Mouse (Mus musculus): Measurements from ENCODE around the gene Opn1sw. TPM values are rescaled to one million over a fixed set of nuclear protein-coding genes. Genes with fewer than 3 reads are reported as not detected.
"Not testable (repeated sequence)": the region's sequence is repeated elsewhere in the genome, so short reads cannot be mapped to it uniquely, and the experiment has no call there.

Gene Opn1sw
- polyA plus RNA-seq, 1 experiment from 2014 or later: 0.48 TPM

- H3K4me2 ChIP-seq (ENCODE audit: low read depth, low read length): no peak overlapping the region
- no peaks in the 10 kb centered on the region for H3K27me3 ChIP-seq (ENCODE audit: control insufficient read depth, insufficient read depth, low read depth, low read length)
- no peak for ATAC-seq (ENCODE audit: low read depth)
- H3K9ac ChIP-seq (ENCODE audit: low read length): no peak overlapping the region
- no peak overlapping the region for H3K4me3 ChIP-seq (ENCODE audit: low read length)
- H3K36me3 ChIP-seq (ENCODE audit: control insufficient read depth, insufficient read depth, low read length): peaks cover 25% of the 10 kb centered on the region
- no peak overlapping the region for H3K27ac ChIP-seq (ENCODE audit: low read length)
- no peaks in the 10 kb centered on the region for H3K4me1 ChIP-seq (replicated peaks; ENCODE audit: control insufficient read depth, insufficient read depth, low read length)
- H3K9me3 ChIP-seq (ENCODE audit: control insufficient read depth, low read length): no peaks in the 10 kb centered on the region
- WGBS: 91% methylated on average over 3 of the region's 3 CpGs
These were observed 28.9 kb downstream of the Opn1sw start for GRCm38 (mm10) chr6:29359386-29359785.

GRCm38 (mm10) chr6:29352816-29353215 is 35.5 kb downstream of the Opn1sw start:
- H3K9ac ChIP-seq (ENCODE audit: low read length): no peak overlapping the region
- H3K36me3 ChIP-seq (ENCODE audit: control insufficient read depth, insufficient read depth, low read length): peaks cover 11% of the 10 kb centered on the region
- 36% methylated on average over 5 of the region's 5 CpGs for WGBS
- H3K27me3 ChIP-seq (ENCODE audit: control insufficient read depth, insufficient read depth, low read depth, low read length): no peaks in the 10 kb centered on the region
- H3K27ac ChIP-seq (ENCODE audit: low read length): no peak overlapping the region
- no peak overlapping the region for H3K4me3 ChIP-seq (ENCODE audit: low read length)
- H3K4me1 ChIP-seq (replicated peaks; ENCODE audit: control insufficient read depth, insufficient read depth, low read length): peaks cover 10% of the 10 kb centered on the region
- H3K4me2 ChIP-seq (ENCODE audit: low read depth, low read length): no peak overlapping the region
- no peak for ATAC-seq (ENCODE audit: low read depth)
- no peaks in the 10 kb centered on the region for H3K9me3 ChIP-seq (ENCODE audit: control insufficient read depth, low read length)

GRCm38 (mm10) chr6:29351613-29352012 is 36.7 kb downstream of the Opn1sw start:
- Histone ChIP-seq H3K27me3 (ENCODE audit: control insufficient read depth, insufficient read depth, low read depth, low read length) (no peaks in the 10 kb centered on the region), H3K4me1 (replicated peaks; ENCODE audit: control insufficient read depth, insufficient read depth, low read length) (peaks cover 14% of the 10 kb centered on the region), H3K36me3 (ENCODE audit: control insufficient read depth, insufficient read depth, low read length) (peaks cover 3% of the 10 kb centered on the region; the same call in 1 of the 2 replicates), H3K4me3 (ENCODE audit: low read length) (no peak overlapping the region), H3K9me3 (ENCODE audit: control insufficient read depth, low read length) (no peaks in the 10 kb centered on the region), H3K4me2 (ENCODE audit: low read depth, low read length) (no peak overlapping the region), H3K27ac (ENCODE audit: low read length) (no peak overlapping the region), H3K9ac (ENCODE audit: low read length) (no peak overlapping the region)
- ATAC-seq (ENCODE audit: low read depth): no peak

GRCm38 (mm10) chr6:29348371-29348724 is 39.9 kb downstream of the Opn1sw start:
- Histone ChIP-seq H3K4me3 (ENCODE audit: low read length) (peak overlapping the region; percentile 99), H3K4me2 (ENCODE audit: low read depth, low read length) (peak overlapping the region; percentile 61), H3K9ac (ENCODE audit: low read length) (peak overlapping the region; percentile 97), H3K27ac (ENCODE audit: low read length) (peak overlapping the region; percentile 85), H3K36me3 (ENCODE audit: control insufficient read depth, insufficient read depth, low read length) (no peaks in the 10 kb centered on the region), H3K9me3 (ENCODE audit: control insufficient read depth, low read length) (no peaks in the 10 kb centered on the region), H3K4me1 (replicated peaks; ENCODE audit: control insufficient read depth, insufficient read depth, low read length) (peaks cover 14% of the 10 kb centered on the region), H3K27me3 (ENCODE audit: control insufficient read depth, insufficient read depth, low read depth, low read length) (no peaks in the 10 kb centered on the region)
- ATAC-seq (ENCODE audit: low read depth): peak; percentile 6
- WGBS: under 1% methylated on average over 15 of the region's 15 CpGs

GRCm38 (mm10) chr6:29347665-29348370 is 40.5 kb downstream of the Opn1sw start, which contains the start of gene Calu:
Gene Calu (plus strand): TSS chr6:29348069.
- Histone ChIP-seq H3K9ac (ENCODE audit: low read length) (peak within 1 kb of the TSS; percentile 97), H3K4me1 (replicated peaks; ENCODE audit: control insufficient read depth, insufficient read depth, low read length) (peaks cover 14% of the 10 kb centered on the region), H3K36me3 (ENCODE audit: control insufficient read depth, insufficient read depth, low read length) (no peaks in the 10 kb centered on the region), H3K4me3 (ENCODE audit: low read length) (peak within 1 kb of the TSS; percentile 99), H3K27me3 (ENCODE audit: control insufficient read depth, insufficient read depth, low read depth, low read length) (no peaks in the 10 kb centered on the region), H3K27ac (ENCODE audit: low read length) (peak within 1 kb of the TSS; percentile 85), H3K9me3 (ENCODE audit: control insufficient read depth, low read length) (no peaks in the 10 kb centered on the region), H3K4me2 (ENCODE audit: low read depth, low read length) (peak within 1 kb of the TSS; percentile 61)
- peak; percentile 99 for ATAC-seq (ENCODE audit: low read depth)
- under 1% methylated on average over 55 of the region's 55 CpGs for WGBS

- Histone ChIP-seq H3K27me3 (ENCODE audit: control insufficient read depth, insufficient read depth, low read depth, low read length) (no peaks in the 10 kb centered on the region), H3K9ac (ENCODE audit: low read length) (peak overlapping the region; percentile 97), H3K4me3 (ENCODE audit: low read length) (peak overlapping the region; percentile 99), H3K27ac (ENCODE audit: low read length) (peak overlapping the region; percentile 85), H3K4me2 (ENCODE audit: low read depth, low read length) (peak overlapping the region; percentile 61), H3K9me3 (ENCODE audit: control insufficient read depth, low read length) (no peaks in the 10 kb centered on the region), H3K4me1 (replicated peaks; ENCODE audit: control insufficient read depth, insufficient read depth, low read length) (peaks cover 14% of the 10 kb centered on the region), H3K36me3 (ENCODE audit: control insufficient read depth, insufficient read depth, low read length) (no peaks in the 10 kb centered on the region)
- ATAC-seq (ENCODE audit: low read depth): no peak
- WGBS: 19% methylated on average over 7 of the region's 7 CpGs
These were observed 41.1 kb downstream of the Opn1sw start for GRCm38 (mm10) chr6:29347189-29347588.

- not testable (repeated sequence) for ATAC-seq (ENCODE audit: low read depth); H3K36me3 ChIP-seq (ENCODE audit: control insufficient read depth, insufficient read depth, low read length); H3K27ac ChIP-seq (ENCODE audit: low read length)
These were observed 41.8 kb downstream of the Opn1sw start for GRCm38 (mm10) chr6:29346512-29346911.

GRCm38 (mm10) chr6:29329514-29329913 is 58.8 kb downstream of the Opn1sw start:
- Histone ChIP-seq H3K9me3 (ENCODE audit: control insufficient read depth, low read length) (no peaks in the 10 kb centered on the region), H3K4me3 (ENCODE audit: low read length) (no peak overlapping the region), H3K36me3 (ENCODE audit: control insufficient read depth, insufficient read depth, low read length) (no peaks in the 10 kb centered on the region), H3K9ac (ENCODE audit: low read length) (no peak overlapping the region), H3K27ac (ENCODE audit: low read length) (no peak overlapping the region), H3K4me2 (ENCODE audit: low read depth, low read length) (no peak overlapping the region), H3K27me3 (ENCODE audit: control insufficient read depth, insufficient read depth, low read depth, low read length) (no peaks in the 10 kb centered on the region), H3K4me1 (replicated peaks; ENCODE audit: control insufficient read depth, insufficient read depth, low read length) (no peaks in the 10 kb centered on the region)
- no peak for ATAC-seq (ENCODE audit: low read depth)
- 48% methylated on average over 4 of the region's 4 CpGs for WGBS

More at GRCm38 (mm10) chr6:29346512-29346911, 41.8 kb downstream of the Opn1sw start:
- WGBS: 87% methylated on average over 2 of the region's 2 CpGs
- not testable (repeated sequence) for H3K4me2 ChIP-seq (ENCODE audit: low read depth, low read length); H3K4me3 ChIP-seq (ENCODE audit: low read length); H3K9me3 ChIP-seq (ENCODE audit: control insufficient read depth, low read length); H3K27me3 ChIP-seq (ENCODE audit: control insufficient read depth, insufficient read depth, low read depth, low read length); H3K9ac ChIP-seq (ENCODE audit: low read length)
- peaks cover 14% of the 10 kb centered on the region for H3K4me1 ChIP-seq (replicated peaks; ENCODE audit: control insufficient read depth, insufficient read depth, low read length)

- no peak for ATAC-seq (ENCODE audit: low read depth)
- no peak overlapping the region for H3K9ac ChIP-seq (ENCODE audit: low read length)
- no peaks in the 10 kb centered on the region for H3K4me1 ChIP-seq (replicated peaks; ENCODE audit: control insufficient read depth, insufficient read depth, low read length)
- no peak overlapping the region for H3K4me3 ChIP-seq (ENCODE audit: low read length)
- H3K36me3 ChIP-seq (ENCODE audit: control insufficient read depth, insufficient read depth, low read length): no peaks in the 10 kb centered on the region
- H3K4me2 ChIP-seq (ENCODE audit: low read depth, low read length): no peak overlapping the region
- H3K9me3 ChIP-seq (ENCODE audit: control insufficient read depth, low read length): no peaks in the 10 kb centered on the region
- no peak overlapping the region for H3K27ac ChIP-seq (ENCODE audit: low read length)
- WGBS: 81% methylated on average over 9 of the region's 9 CpGs
- H3K27me3 ChIP-seq (ENCODE audit: control insufficient read depth, insufficient read depth, low read depth, low read length): no peaks in the 10 kb centered on the region
These were observed 61.3 kb downstream of the Opn1sw start for GRCm38 (mm10) chr6:29326961-29327360.
